Mouse (Mus musculus): Measurements from ENCODE around the gene Fkbpl.

- TF ChIP-seq CTCF (IDR thresholded peaks at IDR 0.05; ENCODE audit: insufficient read depth, low read length) = peak; percentile 10; the same call in 1 of the 2 replicates
- TF ChIP-seq POLR2A (IDR thresholded peaks at IDR 0.05; ENCODE audit: borderline replicate concordance, extremely low read depth, low read depth, low read length) = no peak
Observed at GRCm38 (mm10) chr17:34640778-34641601, 3.6 kb upstream of the Fkbpl start.
